Mouse (Mus musculus): ENCODE data around the gene Sox5.

The Sox5 gene

GRCm38 (mm10) chr6:143941291-143941785 lies 840.4 kb downstream of the Sox5 start:
- no peak for DNase-seq (ENCODE audit: low spot score)

- DNase-seq (ENCODE audit: low spot score): no peak
These were observed 858.6 kb downstream of the Sox5 start for GRCm38 (mm10) chr6:143923146-143923545.

GRCm38 (mm10) chr6:143918405-143918947 lies 863.3 kb downstream of the Sox5 start:
- no peak for DNase-seq (ENCODE audit: low spot score)

GRCm38 (mm10) chr6:143916152-143916735 lies 865.5 kb downstream of the Sox5 start:
- DNase-seq (ENCODE audit: low spot score): no peak

- DNase-seq (ENCODE audit: low spot score): no peak
These were observed 866.1 kb downstream of the Sox5 start for GRCm38 (mm10) chr6:143915686-143916085.

GRCm38 (mm10) chr6:143912316-143912715 lies 869.5 kb downstream of the Sox5 start:
- DNase-seq (ENCODE audit: low spot score): no peak

GRCm38 (mm10) chr6:143904693-143905031 lies 877.1 kb downstream of the Sox5 start:
- DNase-seq (ENCODE audit: low spot score): no peak

GRCm38 (mm10) chr6:143903981-143904692 lies 877.6 kb downstream of the Sox5 start:
- no peak for DNase-seq (ENCODE audit: low spot score)

- no peak for DNase-seq (ENCODE audit: low spot score)
These were observed 880.9 kb downstream of the Sox5 start for GRCm38 (mm10) chr6:143900871-143901270.

- DNase-seq (ENCODE audit: low spot score): no peak
These were observed 886.7 kb downstream of the Sox5 start for GRCm38 (mm10) chr6:143895092-143895491.

GRCm38 (mm10) chr6:143892869-143893268 lies 888.9 kb downstream of the Sox5 start:
- no peak for DNase-seq (ENCODE audit: low spot score)

- DNase-seq (ENCODE audit: low spot score): no peak
These were observed 893.2 kb downstream of the Sox5 start for GRCm38 (mm10) chr6:143888556-143888955.

GRCm38 (mm10) chr6:143878525-143878924 lies 903.3 kb downstream of the Sox5 start:
- no peak for DNase-seq (ENCODE audit: low spot score)

GRCm38 (mm10) chr6:143868790-143869189 lies 913.0 kb downstream of the Sox5 start:
- DNase-seq (ENCODE audit: low spot score): peak; percentile 54

GRCm38 (mm10) chr6:143868155-143868685 lies 913.6 kb downstream of the Sox5 start:
- no peak for DNase-seq (ENCODE audit: low spot score)

- no peak for DNase-seq (ENCODE audit: low spot score)
These were observed 914.7 kb downstream of the Sox5 start for GRCm38 (mm10) chr6:143867029-143867428.

- no peak for DNase-seq (ENCODE audit: low spot score)
These were observed 915.2 kb downstream of the Sox5 start for GRCm38 (mm10) chr6:143866566-143866965.

- DNase-seq (ENCODE audit: low spot score): no peak
These were observed 919.1 kb downstream of the Sox5 start for GRCm38 (mm10) chr6:143862611-143863110.

GRCm38 (mm10) chr6:143860036-143860435 lies 921.7 kb downstream of the Sox5 start:
- DNase-seq (ENCODE audit: low spot score): no peak

GRCm38 (mm10) chr6:143859535-143859934 lies 922.2 kb downstream of the Sox5 start:
- no peak for DNase-seq (ENCODE audit: low spot score)

GRCm38 (mm10) chr6:143858551-143858950 lies 923.2 kb downstream of the Sox5 start:
- DNase-seq (ENCODE audit: low spot score): no peak

GRCm38 (mm10) chr6:143857376-143857775 lies 924.4 kb downstream of the Sox5 start:
- DNase-seq (ENCODE audit: low spot score): no peak

GRCm38 (mm10) chr6:143855421-143855820 lies 926.4 kb downstream of the Sox5 start:
- DNase-seq (ENCODE audit: low spot score): no peak

Measured in c-Kit-positive CD71-positive TER-119-positive erythroid progenitor cells, embryonic 14.5 days (primary cell).